ENCODE assay signal across 8 mouse cellular contexts in the genomic region with DNA sequence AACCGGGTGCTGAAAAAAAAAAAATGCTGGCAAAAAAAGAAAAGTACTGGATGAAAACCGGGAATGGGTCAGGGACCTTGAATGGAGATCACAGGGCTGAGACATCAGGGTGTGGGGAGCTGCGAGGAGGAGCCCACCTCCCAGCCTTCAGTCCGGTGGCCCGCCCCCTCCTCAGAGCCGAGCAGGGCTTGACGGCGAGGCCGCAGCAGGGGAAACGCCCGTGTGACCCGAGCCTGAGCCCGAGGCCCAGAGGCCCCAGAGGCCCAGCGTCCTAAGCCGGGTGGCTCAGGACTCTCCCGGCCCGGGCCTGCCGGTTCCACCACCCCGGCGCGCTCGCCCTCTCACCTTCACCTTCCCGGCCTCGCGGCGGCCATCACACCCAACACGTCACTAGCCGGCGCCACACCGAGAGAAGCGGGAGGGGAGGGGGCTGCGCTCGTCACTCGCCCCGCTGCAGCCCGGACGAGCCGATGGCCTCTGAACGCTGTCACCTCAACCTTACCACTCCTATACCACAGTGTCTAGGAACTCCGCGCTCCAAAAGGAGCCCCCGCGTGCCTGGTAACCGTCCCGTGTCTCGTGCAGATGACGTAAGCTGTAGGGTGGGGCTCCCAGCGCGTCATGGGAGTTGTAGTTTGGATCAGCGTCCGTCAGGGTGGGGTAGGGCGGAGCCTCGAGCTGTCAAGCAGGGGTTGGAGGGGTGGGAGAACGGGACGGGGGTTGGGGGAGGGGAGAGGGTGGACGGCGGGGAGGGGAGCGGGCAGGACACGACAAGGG. TPM values are rescaled to one million over a fixed set of nuclear protein-coding genes. Genes with fewer than 3 reads are reported as not detected.
DNase-seq lines count a peak whose midpoint lies in the region; ATAC-seq lines count a peak whose summit lies in the region.

A gene (minus strand): TSS at position 392 of the 777 bp plus-strand sequence.

- peak; percentile 93 for ATAC-seq in CD4-positive, CD25-positive, alpha-beta regulatory T cell, adult 4 months
- peak; percentile 93 for ATAC-seq in heart, embryonic 14.5 days (ENCODE audit: insufficient number of reproducible peaks, insufficient read depth, low FRiP score, low read depth)
- ATAC-seq in liver, embryonic 13.5 days (ENCODE audit: low read depth), result peak; percentile 95
- ATAC-seq in stomach, embryonic 16.5 days (ENCODE audit: insufficient read depth, low FRiP score), result peak; percentile 94

- DNase-seq in c-Kit-negative CD71-positive TER-119-positive erythroid progenitor cells, embryonic 14.5 days (ENCODE audit: low read depth, low spot score), result peak; percentile 83
- DNase-seq in fibroblast of lung, adult 2 months (ENCODE audit: low read depth), result peak; percentile 54
- peak; percentile 94 for DNase-seq in kidney, postnatal 14 days
- DNase-seq in liver, embryonic 13.5 days, result peak; percentile 85
- peak; percentile 92 for DNase-seq in neural tube, embryonic 10.5 days (ENCODE audit: extremely low spot score, low spot score)

- peak within 1 kb of the TSS; percentile 95 for H3K27ac ChIP-seq in heart, embryonic 14.5 days (replicated peaks in 1 of 2; ENCODE audit: control insufficient read depth in 1 of 2, insufficient read depth in 1 of 2, low read depth in 2 of 2, low read length in 2 of 2)
- peak within 1 kb of the TSS; percentile 83 for H3K27ac ChIP-seq in liver, embryonic 13.5 days
- peak within 1 kb of the TSS; percentile 74 for H3K27ac ChIP-seq in stomach, embryonic 16.5 days (ENCODE audit: low read length)

- no peaks in the 10 kb centered on the region for H3K27me3 ChIP-seq in heart, embryonic 14.5 days (ENCODE audit: control insufficient read depth, insufficient read depth, low read length)
- H3K27me3 ChIP-seq in liver, embryonic 13.5 days, result no peaks in the 10 kb centered on the region
- no peaks in the 10 kb centered on the region for H3K27me3 ChIP-seq in stomach, embryonic 16.5 days (ENCODE audit: control insufficient read depth, insufficient read depth, low read length)

- H3K4me1 ChIP-seq in heart, embryonic 14.5 days (ENCODE audit: control insufficient read depth in 2 of 2, insufficient read depth in 2 of 2, low read length in 2 of 2), result peaks cover 22 to 34% of the 10 kb centered on the region in 2 experiments
- H3K4me1 ChIP-seq in liver, embryonic 13.5 days (replicated peaks), result peaks cover 28% of the 10 kb centered on the region
- peaks cover 14% of the 10 kb centered on the region for H3K4me1 ChIP-seq in stomach, embryonic 16.5 days (ENCODE audit: control insufficient read depth, insufficient read depth, low read length)

- peaks cover 43% of the 10 kb centered on the region for H3K36me3 ChIP-seq in heart, embryonic 14.5 days (ENCODE audit: control insufficient read depth, insufficient read depth, low read length)
- H3K36me3 ChIP-seq in liver, embryonic 13.5 days, result peaks cover 27% of the 10 kb centered on the region
- no peaks in the 10 kb centered on the region for H3K36me3 ChIP-seq in stomach, embryonic 16.5 days (ENCODE audit: control insufficient read depth, insufficient read depth, low read length)

- H3K9me3 ChIP-seq in heart, embryonic 14.5 days (ENCODE audit: control insufficient read depth, low read length), result no peaks in the 10 kb centered on the region
- no peaks in the 10 kb centered on the region for H3K9me3 ChIP-seq in liver, embryonic 13.5 days (replicated peaks)
- no peaks in the 10 kb centered on the region for H3K9me3 ChIP-seq in stomach, embryonic 16.5 days (replicated peaks; ENCODE audit: control insufficient read depth, low read length)

- under 1% methylated on average over 58 of the region's 59 CpGs for WGBS in heart, embryonic 14.5 days
- WGBS in liver, embryonic 13.5 days (ENCODE audit: insufficient replicate concordance), result under 1% methylated on average over 59 of the region's 59 CpGs
- WGBS in stomach, embryonic 16.5 days, result under 1% methylated on average over 58 of the region's 59 CpGs

- peak within 1 kb of the TSS; percentile 78 for H3K4me2 ChIP-seq in heart, embryonic 14.5 days (ENCODE audit: low read length)
- H3K4me2 ChIP-seq in liver, embryonic 13.5 days, result peak within 1 kb of the TSS; percentile 84
- H3K4me2 ChIP-seq in stomach, embryonic 16.5 days (ENCODE audit: low read depth, low read length), result peak within 1 kb of the TSS; percentile 63

- H3K9ac ChIP-seq in heart, embryonic 14.5 days (ENCODE audit: low read length), result peak within 1 kb of the TSS; percentile 97
- H3K9ac ChIP-seq in liver, embryonic 13.5 days, result peak within 1 kb of the TSS; percentile 91
- peak within 1 kb of the TSS; percentile 96 for H3K9ac ChIP-seq in stomach, embryonic 16.5 days (ENCODE audit: low read length)

- peak within 1 kb of the TSS; percentile 85 to 96 for H3K4me3 ChIP-seq in heart, embryonic 14.5 days (ENCODE audit: control insufficient read depth in 1 of 2, insufficient read depth in 1 of 2, low read depth in 1 of 2, low read length in 2 of 2)
- peak within 1 kb of the TSS; percentile 95 for H3K4me3 ChIP-seq in liver, embryonic 13.5 days (replicated peaks)
- peak within 1 kb of the TSS; percentile 90 for H3K4me3 ChIP-seq in stomach, embryonic 16.5 days (replicated peaks; ENCODE audit: low read length)

RNA-seq across cellular contexts. Expression of the gene that starts here (rescaled TPM):
- 10 to 100 TPM; 19.5 to 31.9 TPM for polyA plus RNA-seq in CD4-positive, CD25-positive, alpha-beta regulatory T cell, adult 4 months (2017; shearing (Covaris generic))
- 107 and 117 TPM in 2 replicates for polyA plus RNA-seq in heart, embryonic 14.5 days (2014; fragmentation: Nextera tagmentation; extraction: Ambion mirVana)
- 17.7 and 21.0 TPM in 2 replicates for polyA plus RNA-seq in liver, embryonic 13.5 days (2015; fragmentation: Nextera tagmentation; extraction: Ambion mirVana)
- polyA plus RNA-seq in stomach, embryonic 16.5 days (2015; fragmentation: Nextera tagmentation; extraction: Ambion mirVana), result 43.0 and 47.4 TPM in 2 replicates

Comparison
In these comparisons a context has a peak if more than half of its experiments do, and no peak if none do; other contexts are left out.
1. Peak in every context shown above with its lines: DNase-seq, ATAC-seq, H3K4me3 ChIP-seq and H3K27ac ChIP-seq.